Mouse (Mus musculus) stomach, embryonic 14.5 days (tissue): ENCODE measurements around the gene Gata3. TPM values are rescaled to one million over a fixed set of nuclear protein-coding genes. Genes with fewer than 3 reads are reported as not detected.

Experiments
- ATAC-seq: fragments of 200-750 bp; cut with Nextera tagmentation; 2 replicates; pipeline ENCODE4 v1.8.0; 2017; ENCODE audit warnings: low read depth, moderate TSS enrichment; ENCODE audit not compliant: insufficient number of reproducible peaks, insufficient read depth, low FRiP score
- H3K27ac ChIP-seq: fragments of 300-500 bp; sonication (generic); 2 replicates; pipeline ENCODE4 v1.5.1; 2014; ENCODE audit warnings: mild to moderate bottlenecking, low read length, moderate library complexity, mixed read lengths
- H3K27me3 ChIP-seq: fragments of 300-500 bp; sonication (generic); 2 replicates; pipeline ENCODE4 v1.6.1; 2014; ENCODE audit warnings: low read length, control low read depth, mixed read lengths; ENCODE audit not compliant: control insufficient read depth, insufficient read depth
- H3K36me3 ChIP-seq: fragments of 300-500 bp; sonication (generic); 2 replicates; pipeline ENCODE4 v1.6.1; 2014; ENCODE audit warnings: mild to moderate bottlenecking, control low read depth, low read length, moderate library complexity, mixed read lengths; ENCODE audit not compliant: control insufficient read depth, insufficient read depth
- H3K4me1 ChIP-seq: fragments of 300-500 bp; sonication (generic); 2 replicates; pipeline ENCODE4 v1.6.1; 2014; ENCODE audit warnings: low read length, control low read depth, mixed read lengths; ENCODE audit not compliant: control insufficient read depth, insufficient read depth
- H3K4me2 ChIP-seq: fragments of 300-500 bp; sonication (generic); replicated peaks from 2 replicates; pipeline ENCODE4 v1.6.1; 2014; ENCODE audit warnings: low read depth, low read length, control low read depth
- H3K4me3 ChIP-seq: fragments of 300-500 bp; sonication (generic); 2 replicates; pipeline ENCODE4 v1.5.1; 2014; ENCODE audit warnings: low read depth, low read length, control low read depth
- H3K9ac ChIP-seq: fragments of 300-500 bp; sonication (generic); replicated peaks from 2 replicates; pipeline ENCODE4 v1.6.1; 2014; ENCODE audit warnings: low read depth, mild to moderate bottlenecking, control low read depth, low read length, moderate library complexity, mixed read lengths
- H3K9me3 ChIP-seq: fragments of 300-500 bp; sonication (generic); 2 replicates; pipeline ENCODE4 v1.6.1; 2016; ENCODE audit warnings: low read depth, low read length, control low read depth; ENCODE audit not compliant: control insufficient read depth
- WGBS: fragments of 180-500 bp; shearing (Covaris S2); extraction: QIAGEN DNeasy Blood & Tissue Kit; methylation state at CpG from one replicate; pipeline ENCODE4 v1.1.7; 2014; 5-methylcytosine and 5-hydroxymethylcytosine counted together
- polyA plus RNA-seq: library from polyadenylated mRNA; unstranded; fragments of >200 nt; fragmentation: Nextera tagmentation; extraction: Ambion mirVana; gene quantifications from 2 replicates; pipeline ENCODE4 v1.2.1, GENCODE M21; 2014

Gata3 gene
- polyA plus RNA-seq, 1 experiment from 2014 or later: 4.8 TPM

DNA sequence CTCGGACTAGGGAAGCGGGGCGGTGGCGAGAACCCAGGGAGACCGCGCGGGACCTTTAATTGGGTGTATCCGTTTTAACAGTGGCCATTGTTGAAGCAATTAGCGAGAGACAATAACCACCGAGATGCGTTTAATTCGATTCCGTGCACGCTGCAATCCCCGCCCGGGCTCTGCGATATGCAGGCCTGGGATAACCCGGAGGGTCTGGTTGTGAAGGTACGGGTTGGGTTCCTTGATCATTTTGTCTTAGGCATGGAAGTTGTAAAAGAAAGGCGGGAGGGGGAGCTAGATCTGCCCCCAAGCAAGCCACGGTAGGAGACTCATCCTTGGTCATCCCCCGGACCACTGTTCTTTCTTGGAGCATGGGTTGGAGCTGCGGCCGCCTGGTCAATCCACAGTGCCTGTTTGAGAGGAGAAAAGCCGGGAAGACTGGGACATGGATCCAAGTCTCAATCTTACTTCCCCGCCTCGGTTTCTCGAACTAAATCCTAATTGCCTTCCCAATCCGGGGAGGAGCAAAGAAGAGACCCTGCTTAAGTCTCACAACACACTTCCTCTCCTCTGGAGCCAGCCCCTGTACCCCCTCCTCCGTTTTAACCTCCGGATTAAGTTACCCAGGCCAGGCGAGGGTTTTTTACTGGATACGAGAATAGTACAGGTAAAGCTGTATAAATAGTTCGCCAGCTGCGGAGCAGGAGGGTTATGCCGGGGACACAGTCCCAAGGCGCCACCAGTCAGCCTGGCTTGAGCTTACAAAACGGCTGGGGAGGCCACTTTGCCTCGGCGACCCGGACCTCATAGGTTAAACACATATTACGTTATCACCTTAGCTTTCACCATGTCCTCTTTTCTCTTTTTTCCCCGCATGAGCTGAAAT, 6.7 kb downstream of the Gata3 start:
- Histone ChIP-seq H3K4me3 (peak overlapping the region; percentile 20; the same call in 1 of the 2 replicates), H3K27me3 (peaks cover 40% of the 10 kb centered on the region), H3K4me1 (peaks cover 7% of the 10 kb centered on the region; the same call in 1 of the 2 replicates), H3K9me3 (no peaks in the 10 kb centered on the region), H3K4me2 (peak overlapping the region; percentile 31), H3K27ac (no peak overlapping the region), H3K9ac (no peak overlapping the region), H3K36me3 (no peaks in the 10 kb centered on the region)
- WGBS: under 1% methylated on average over 43 of the region's 43 CpGs
- no peak for ATAC-seq

DNA sequence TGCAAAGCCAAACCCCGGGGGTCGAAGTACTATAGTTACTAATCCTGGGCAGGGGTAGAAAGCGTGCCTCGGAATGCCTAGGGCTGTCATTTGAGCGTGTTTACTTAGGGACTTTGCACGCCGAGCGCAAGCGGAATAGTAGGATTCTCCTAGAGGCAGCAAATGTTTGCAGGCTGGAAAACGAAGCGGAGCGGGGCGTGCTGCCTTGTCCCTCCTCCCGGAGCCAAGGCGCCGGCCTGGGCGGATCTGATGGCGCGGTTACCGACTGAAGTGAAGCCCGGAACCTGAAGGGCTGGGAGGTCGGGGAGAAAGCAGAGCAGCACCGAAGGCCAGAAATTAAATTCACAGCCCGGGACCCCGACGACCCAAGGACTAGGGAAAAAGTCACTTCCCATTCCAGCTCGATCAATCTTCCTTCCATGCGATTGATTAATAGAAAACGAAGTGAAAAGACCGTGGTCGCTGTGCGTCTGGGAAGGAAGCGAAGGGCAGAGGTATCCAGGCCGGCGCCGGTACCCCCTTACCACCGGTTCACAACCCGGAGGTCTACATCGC, 7.4 kb downstream of the Gata3 start:
- Histone ChIP-seq H3K9me3 (no peaks in the 10 kb centered on the region), H3K27me3 (peaks cover 35% of the 10 kb centered on the region), H3K36me3 (no peaks in the 10 kb centered on the region), H3K9ac (no peak overlapping the region), H3K27ac (no peak overlapping the region), H3K4me3 (peak overlapping the region; percentile 20), H3K4me2 (peak overlapping the region; percentile 31), H3K4me1 (peaks cover 8% of the 10 kb centered on the region; the same call in 1 of the 2 replicates)
- WGBS: 2% methylated on average over 39 of the region's 39 CpGs
- ATAC-seq: no peak

DNA sequence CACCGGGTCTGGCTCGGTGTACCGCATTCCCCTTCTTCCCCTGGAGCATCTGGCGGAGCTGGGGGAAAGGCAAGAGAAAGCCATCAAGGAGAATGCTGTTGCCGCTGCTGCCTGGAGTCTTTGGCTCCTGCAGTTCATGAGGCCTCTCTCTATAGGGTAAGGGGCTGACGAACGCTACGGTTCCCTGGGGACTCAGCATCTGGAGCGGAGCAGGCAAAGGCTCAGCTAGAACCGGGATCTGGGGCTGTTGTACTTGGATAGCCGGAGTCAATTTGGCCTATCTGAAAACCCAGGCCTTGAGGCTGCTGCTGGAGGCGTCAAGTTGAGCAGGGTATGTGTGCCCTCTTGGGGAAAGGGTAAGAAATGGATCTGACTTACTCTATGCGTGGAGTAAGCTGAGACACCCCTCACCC, 8.2 kb downstream of the Gata3 start:
- H3K27ac ChIP-seq: no peak overlapping the region
- H3K9ac ChIP-seq: no peak overlapping the region
- no peak for ATAC-seq
- H3K27me3 ChIP-seq: peaks cover 35% of the 10 kb centered on the region
- H3K4me1 ChIP-seq: peaks cover 11% of the 10 kb centered on the region; the same call in 1 of the 2 replicates
- H3K9me3 ChIP-seq: no peaks in the 10 kb centered on the region
- H3K36me3 ChIP-seq: no peaks in the 10 kb centered on the region
- H3K4me3 ChIP-seq: peak overlapping the region; percentile 23; the same call in 1 of the 2 replicates
- H3K4me2 ChIP-seq: peak overlapping the region; percentile 40
- WGBS: 4% methylated on average over 12 of the region's 13 CpGs

DNA sequence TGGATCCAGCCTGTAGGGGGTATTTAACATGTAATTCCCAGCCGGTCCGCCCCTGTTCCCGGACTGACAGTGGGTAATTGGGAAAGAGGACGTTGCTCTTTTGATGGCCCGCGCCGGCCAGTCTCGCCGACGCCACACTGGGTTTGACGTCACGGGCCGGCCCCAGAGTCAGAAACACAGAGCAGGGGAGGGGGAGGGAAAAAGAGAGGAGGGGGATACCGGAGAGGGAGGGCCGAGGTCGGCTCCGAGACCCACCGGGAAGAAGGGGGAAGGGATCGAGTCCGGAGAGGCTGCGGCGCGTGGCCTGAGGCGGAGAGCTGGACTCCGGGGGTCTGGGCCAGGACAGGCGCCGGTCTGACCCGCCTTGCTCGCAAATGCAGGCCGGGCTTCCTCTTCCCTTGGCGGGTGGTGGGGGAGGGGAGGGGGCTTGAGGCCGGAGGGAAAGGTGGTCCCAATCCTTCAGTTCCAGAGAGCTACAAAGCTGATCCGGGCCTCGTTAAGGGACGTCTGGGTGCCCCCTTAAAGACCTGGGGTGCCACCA, 8.7 kb downstream of the Gata3 start, which contains the start of gene 4930412O13Rik:
TSS of gene 4930412O13Rik (plus strand) at position 202 of the 541 bp plus-strand sequence.
- Histone ChIP-seq H3K4me2 (peak within 1 kb of the TSS; percentile 40), H3K27me3 (peaks cover 30% of the 10 kb centered on the region), H3K9ac (no peak within 1 kb of the TSS), H3K27ac (no peak within 1 kb of the TSS), H3K36me3 (no peaks in the 10 kb centered on the region), H3K4me3 (peak within 1 kb of the TSS; percentile 23), H3K9me3 (no peaks in the 10 kb centered on the region), H3K4me1 (peaks cover 11% of the 10 kb centered on the region; the same call in 1 of the 2 replicates)
- no peak for ATAC-seq
- WGBS: 1% methylated on average over 34 of the region's 35 CpGs

DNA sequence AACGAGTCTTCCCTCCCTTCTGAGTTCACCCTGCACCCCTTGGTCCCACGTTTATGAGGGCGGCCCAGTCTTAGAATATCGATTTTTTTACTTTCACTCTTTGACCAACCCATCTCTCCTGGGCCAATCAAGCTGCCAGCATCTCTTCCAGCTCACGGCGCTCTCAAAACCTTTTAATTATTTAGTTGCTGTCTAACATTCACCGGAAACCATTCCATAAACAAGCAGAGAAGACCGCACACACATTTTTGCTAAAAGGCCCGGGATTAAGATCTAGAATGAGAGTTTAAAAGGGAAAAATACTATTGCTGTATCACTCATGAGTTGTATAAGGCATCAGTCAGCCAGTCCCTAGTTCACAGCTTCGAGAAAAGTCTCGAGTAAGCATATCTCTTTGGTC, 9.6 kb downstream of the Gata3 start:
- Histone ChIP-seq H3K4me1 (peaks cover 11% of the 10 kb centered on the region; the same call in 1 of the 2 replicates), H3K4me3 (no peak overlapping the region), H3K27ac (no peak overlapping the region), H3K27me3 (peaks cover 26% of the 10 kb centered on the region), H3K9ac (no peak overlapping the region), H3K36me3 (no peaks in the 10 kb centered on the region), H3K9me3 (no peaks in the 10 kb centered on the region), H3K4me2 (no peak overlapping the region)
- ATAC-seq: no peak
- WGBS: 8% methylated on average over 11 of the region's 11 CpGs

DNA sequence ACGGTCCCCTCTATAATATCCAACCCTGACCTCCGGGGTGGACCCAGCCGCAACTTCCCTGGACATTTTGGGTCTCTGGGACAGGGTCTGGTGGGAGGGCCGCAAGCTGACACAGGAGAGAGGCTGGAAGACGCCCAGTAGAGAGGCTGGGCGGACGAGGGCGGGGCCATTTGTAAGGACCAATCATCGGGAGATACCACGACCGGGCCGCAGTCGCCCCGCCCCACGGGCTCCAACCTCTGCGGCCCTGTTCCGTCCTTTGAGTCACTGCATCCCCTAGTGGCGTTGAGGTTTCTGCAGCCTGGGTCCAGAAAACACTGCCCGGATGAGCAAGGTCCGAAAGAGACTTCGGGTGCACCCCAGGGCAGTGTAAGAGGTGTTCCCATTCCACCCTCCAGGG, 10.3 kb downstream of the Gata3 start:
- peak overlapping the region; percentile 97 for H3K4me2 ChIP-seq
- no peak overlapping the region for H3K27ac ChIP-seq
- WGBS: under 1% methylated on average over 21 of the region's 21 CpGs
- H3K9me3 ChIP-seq: no peaks in the 10 kb centered on the region
- H3K4me1 ChIP-seq: peaks cover 11% of the 10 kb centered on the region; the same call in 1 of the 2 replicates
- ATAC-seq: peak; percentile 95
- no peak overlapping the region for H3K9ac ChIP-seq
- H3K4me3 ChIP-seq: peak overlapping the region; percentile 41
- no peaks in the 10 kb centered on the region for H3K36me3 ChIP-seq
- peaks cover 24% of the 10 kb centered on the region for H3K27me3 ChIP-seq

DNA sequence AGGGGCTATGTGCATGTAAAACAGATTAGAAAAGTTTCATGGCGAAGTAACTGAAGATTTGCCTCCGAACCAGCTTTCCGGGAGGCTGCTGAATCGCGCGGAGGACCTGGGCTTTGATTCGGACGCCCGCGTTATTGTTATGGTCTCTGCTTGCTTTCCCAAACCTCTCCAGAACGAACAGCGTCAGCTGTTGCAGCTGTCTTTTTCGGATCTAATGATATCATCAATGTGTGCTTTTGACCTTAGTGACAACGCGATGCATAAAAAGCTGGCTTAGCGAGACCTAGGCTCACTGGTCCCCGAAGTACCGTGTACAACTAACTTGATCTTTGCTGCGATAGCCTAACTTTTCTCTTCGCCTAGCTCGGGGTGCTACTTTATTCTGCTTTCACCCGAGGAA, 10.7 kb downstream of the Gata3 start:
- H3K27me3 ChIP-seq: peaks cover 26% of the 10 kb centered on the region
- H3K9ac ChIP-seq: no peak overlapping the region
- H3K4me3 ChIP-seq: peak overlapping the region; percentile 41
- ATAC-seq: no peak; the same call in 1 of the 2 replicates
- 0% methylated on average over 22 of the region's 22 CpGs for WGBS
- H3K27ac ChIP-seq: no peak overlapping the region
- H3K9me3 ChIP-seq: no peaks in the 10 kb centered on the region
- peaks cover 11% of the 10 kb centered on the region; the same call in 1 of the 2 replicates for H3K4me1 ChIP-seq
- no peaks in the 10 kb centered on the region for H3K36me3 ChIP-seq
- H3K4me2 ChIP-seq: peak overlapping the region; percentile 97

DNA sequence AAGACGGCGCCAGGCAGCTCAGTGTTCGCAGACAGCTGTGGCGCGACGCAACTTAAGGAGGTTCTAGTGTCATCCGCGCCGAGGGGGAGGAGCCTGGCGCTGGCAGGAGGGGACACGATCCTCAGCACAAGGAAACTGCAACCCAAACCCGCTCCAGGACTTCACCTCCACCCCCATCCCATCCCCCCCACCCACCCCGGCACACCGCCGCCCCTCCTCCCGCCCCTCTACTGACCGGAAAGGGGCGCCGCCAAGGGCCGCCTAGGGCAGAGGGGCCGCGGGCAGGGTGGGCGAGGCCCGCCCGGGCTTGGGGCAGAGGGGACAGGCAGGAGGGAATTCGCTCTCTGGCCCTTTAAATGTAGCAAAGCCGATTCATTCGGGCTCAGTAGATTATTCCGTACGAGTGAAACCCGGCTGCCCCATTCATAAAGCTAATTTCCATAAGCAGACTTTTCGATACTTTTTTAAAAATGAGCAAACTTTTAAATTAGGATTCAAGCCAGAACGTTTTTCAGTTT, 11.2 kb downstream of the Gata3 start:
- ATAC-seq: no peak
- H3K4me2 ChIP-seq: peak overlapping the region; percentile 97
- under 1% methylated on average over 33 of the region's 33 CpGs for WGBS
- H3K9ac ChIP-seq: no peak overlapping the region
- peaks cover 11% of the 10 kb centered on the region; the same call in 1 of the 2 replicates for H3K4me1 ChIP-seq
- no peaks in the 10 kb centered on the region for H3K36me3 ChIP-seq
- H3K4me3 ChIP-seq: peak overlapping the region; percentile 41
- no peaks in the 10 kb centered on the region for H3K9me3 ChIP-seq
- peaks cover 30% of the 10 kb centered on the region for H3K27me3 ChIP-seq
- no peak overlapping the region for H3K27ac ChIP-seq
